Mouse (Mus musculus) inflammation-experienced regulatory T-cells, adult 16 weeks (primary cell): ENCODE measurements around the gene Lrch1. TPM values are rescaled to one million over a fixed set of nuclear protein-coding genes. Genes with fewer than 3 reads are reported as not detected.

Experiments
- polyA plus RNA-seq: library from polyadenylated mRNA; unstranded; fragments of 100-300 nt; shearing (Covaris generic); gene quantifications from one replicate; pipeline ENCODE4 v1.2.1, GENCODE M21; 2017

The Lrch1 gene
- polyA plus RNA-seq = 47.6 TPM

DNA sequence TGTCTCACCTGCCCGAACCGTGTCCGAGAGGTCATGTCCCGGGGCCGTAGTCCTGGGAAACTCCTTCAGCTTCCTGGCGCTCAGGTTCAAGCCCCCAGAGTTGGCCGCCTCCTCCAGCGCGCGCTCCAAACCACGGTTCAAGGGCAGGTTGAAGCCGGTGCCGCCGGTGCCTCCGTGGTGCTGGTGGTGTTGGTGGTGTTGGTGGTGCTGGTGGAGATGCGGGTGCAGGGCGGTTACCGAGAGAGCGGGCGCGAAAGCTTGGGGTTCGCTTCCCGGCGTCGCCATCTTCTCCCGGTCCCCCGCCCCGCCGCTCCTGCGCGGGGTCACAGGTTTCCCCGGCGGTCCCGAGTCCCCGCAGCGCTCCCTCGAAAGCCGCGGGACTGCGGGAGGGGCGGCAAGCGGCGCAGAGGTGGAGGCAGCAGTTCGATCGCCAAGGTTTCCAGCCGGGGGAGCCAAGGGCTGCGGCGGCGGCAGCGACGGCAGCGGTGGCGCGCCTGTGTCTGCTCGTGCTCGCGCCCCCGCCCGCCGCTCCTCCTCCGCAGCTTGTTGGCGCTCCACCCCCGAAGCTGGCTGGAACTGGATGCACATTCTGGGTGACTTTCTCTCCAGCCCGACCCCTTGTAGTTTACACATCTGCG is at the start of gene Lrch1:
Gene Lrch1 (minus strand): TSS at position 501 of the 638 bp plus-strand sequence.

GRCm38 (mm10) chr14:74732079-74732783 is 215.4 kb downstream of the Lrch1 start, which contains the start of gene Esd:
Esd (plus strand) TSS chr14:74732297.

Other genes with a start within 250 kb of the Lrch1 start
- 192 TPM for gene Esd, start 215.6 kb downstream of the Lrch1 start, polyA plus RNA-seq
- 1.5 TPM for gene Rubcnl, start 68.2 kb upstream of the Lrch1 start, polyA plus RNA-seq
- not detected for gene Lrrc63, start 183.0 kb upstream of the Lrch1 start, polyA plus RNA-seq
- gene Lcp1, start 183.2 kb upstream of the Lrch1 start, polyA plus RNA-seq = 1,547 TPM